17 mouse cellular contexts compared by ENCODE assay signal in the genomic region with DNA sequence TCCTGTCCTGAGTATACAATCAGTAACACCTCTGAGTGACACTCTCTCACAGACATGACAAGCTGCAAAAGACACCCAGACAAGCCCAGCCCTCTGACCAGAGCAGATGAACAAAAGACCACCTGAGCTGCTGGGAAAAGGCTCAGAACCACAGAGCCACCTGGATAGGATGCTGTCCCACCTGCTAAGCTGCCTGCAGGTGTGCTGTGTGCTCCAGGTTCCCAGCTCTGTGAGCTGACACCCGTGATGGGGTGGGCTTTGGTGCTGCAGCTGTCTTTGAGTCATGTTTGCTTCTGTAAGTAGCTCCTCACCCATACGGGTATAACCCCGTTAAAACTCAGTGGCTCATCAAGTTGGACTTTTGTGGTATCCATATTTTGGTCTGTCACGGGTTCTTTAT.
"Had no signal": no experiment of that assay in that cellular context is flagged by ENCODE, and none has a peak within 500 bp of the region (broad histone marks: within the 10 kb centered on the region; RNA-seq: fewer than 3 reads in every experiment).

No protein-coding gene starts in this region.

- H3K27ac ChIP-seq: kidney, postnatal 0 days; layer of hippocampus, adult 2 months; limb, embryonic 10.5 days; limb, embryonic 13.5 days; liver, embryonic 14.5 days; lung, embryonic 15.5 days; stomach, postnatal 0 days had no signal

- H3K4me3 ChIP-seq: layer of hippocampus, adult 2 months; limb, embryonic 10.5 days; limb, embryonic 13.5 days; lung, embryonic 15.5 days had no signal

- H3K4me2 ChIP-seq: limb, embryonic 13.5 days; lung, embryonic 15.5 days; midbrain, embryonic 11.5 days had no signal

- DNase-seq: kidney, adult 2 months; kidney, postnatal 25 days; layer of hippocampus, adult 9-11 months; liver, postnatal 0 days; lung, postnatal 14 days; lung, postnatal 4 days; midbrain, embryonic 14.5 days; right cerebral cortex, postnatal 4 days had no signal

- H3K9ac ChIP-seq: limb, embryonic 13.5 days; liver, embryonic 14.5 days; liver, postnatal 0 days; lung, embryonic 15.5 days had no signal

- H3K9me3 ChIP-seq: limb, embryonic 10.5 days; limb, embryonic 13.5 days; lung, embryonic 15.5 days had no signal

- H3K4me1 ChIP-seq: limb, embryonic 13.5 days; lung, embryonic 15.5 days had no signal

- H3K36me3 ChIP-seq: limb, embryonic 10.5 days; limb, embryonic 13.5 days; lung, embryonic 15.5 days had no signal

- H3K27me3 ChIP-seq: limb, embryonic 13.5 days; lung, embryonic 15.5 days had no signal

- ATAC-seq: intestine, postnatal 0 days; liver, postnatal 0 days had no signal
